Mouse (Mus musculus) adrenal gland, postnatal 14 days (tissue): Measurements from ENCODE around the gene Far1. TPM values are rescaled to one million over a fixed set of nuclear protein-coding genes. Genes with fewer than 3 reads are reported as not detected.
A peak's percentile ranks its signal among the peaks of the same experiment; 100 is the strongest.

Experiments
- DNase-seq: peaks from one replicate; pipeline ENCODE4 v3.0.0; 2021; ENCODE audit warnings: mixed read lengths
- long read RNA-seq, 2 experiments: library from polyadenylated mRNA; stranded (forward); transcript quantifications; one replicate each; pipeline ENCODE4 v2.0.0; 2021
- total RNA-seq: library from RNA; stranded (reverse); gene quantifications from 2 replicates; pipeline ENCODE4 v1.2.3, GENCODE M21; 2021

Far1 gene
- 50.2 and 58.3 TPM in 2 replicates for total RNA-seq
- long read RNA-seq, experiment 1, full-length matches to known transcripts = 10 of 14 reads
- long read RNA-seq, experiment 1, partial matches to known transcripts = 1 of 14 reads
- long read RNA-seq, experiment 1, other reads (novel, unspliced or antisense) = 3 of 14 reads
- long read RNA-seq, experiment 2, full-length matches to known transcripts = 8 of 14 reads
- long read RNA-seq, experiment 2, partial matches to known transcripts = 2 of 14 reads
- long read RNA-seq, experiment 2, other reads (novel, unspliced or antisense) = 4 of 14 reads

DNA sequence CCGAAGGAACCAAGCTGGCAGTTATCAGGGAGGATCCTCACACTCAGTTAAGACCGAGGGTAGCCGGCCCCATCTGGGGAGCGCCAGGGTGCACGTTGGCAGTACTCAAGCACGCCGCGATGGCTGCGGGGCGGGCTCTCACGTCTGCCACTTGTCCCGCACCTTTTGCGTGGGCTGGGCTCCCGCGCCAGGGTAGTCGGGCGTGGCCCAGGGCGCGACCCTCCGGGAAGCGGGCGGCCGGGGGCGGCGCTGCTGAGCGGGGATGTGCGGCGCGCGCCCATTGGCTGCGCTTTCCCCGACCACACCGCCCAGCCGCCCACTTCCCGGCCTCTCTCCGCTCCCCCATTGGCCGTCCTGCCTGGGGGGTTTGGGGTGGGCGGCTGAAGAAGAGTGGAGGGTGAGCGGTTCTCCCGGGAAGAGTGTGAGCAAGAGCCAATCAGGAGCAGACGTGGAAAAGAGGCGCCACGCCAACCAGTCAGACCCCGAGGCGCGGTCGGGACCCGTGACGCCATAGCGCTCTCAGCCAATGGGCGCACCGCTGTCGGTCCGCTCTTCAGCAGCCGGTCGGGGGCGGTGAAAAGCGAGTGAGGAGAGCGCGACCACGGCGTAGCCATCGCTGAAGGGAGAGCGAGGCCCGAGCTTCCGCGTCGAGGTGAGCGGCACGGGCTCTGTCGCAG, at the start of gene Far1:
Gene Far1 (plus strand): TSS at position 549 of the 677 bp plus-strand sequence.
- DNase-seq = peak; percentile 99

DNA sequence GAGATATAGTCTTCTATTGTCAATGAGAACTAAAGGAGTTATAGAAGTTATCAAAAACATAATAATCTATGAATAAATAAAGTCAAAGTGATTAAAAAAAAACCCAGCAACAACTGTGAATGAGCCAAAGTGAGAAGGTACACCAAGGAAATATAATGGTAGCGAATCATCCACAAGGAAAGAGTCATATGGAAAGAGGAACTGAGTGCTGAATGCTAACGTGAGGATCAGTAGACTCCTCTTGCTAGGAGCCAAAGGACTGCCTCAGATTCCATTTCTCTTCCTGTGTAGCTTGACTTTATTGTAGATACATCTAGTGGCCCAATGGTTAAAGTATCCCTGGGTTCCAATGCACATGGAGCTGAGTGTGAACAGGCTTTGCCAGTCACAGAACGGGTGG, 45.3 kb upstream of the Far1 start:
- DNase-seq = no peak

DNA sequence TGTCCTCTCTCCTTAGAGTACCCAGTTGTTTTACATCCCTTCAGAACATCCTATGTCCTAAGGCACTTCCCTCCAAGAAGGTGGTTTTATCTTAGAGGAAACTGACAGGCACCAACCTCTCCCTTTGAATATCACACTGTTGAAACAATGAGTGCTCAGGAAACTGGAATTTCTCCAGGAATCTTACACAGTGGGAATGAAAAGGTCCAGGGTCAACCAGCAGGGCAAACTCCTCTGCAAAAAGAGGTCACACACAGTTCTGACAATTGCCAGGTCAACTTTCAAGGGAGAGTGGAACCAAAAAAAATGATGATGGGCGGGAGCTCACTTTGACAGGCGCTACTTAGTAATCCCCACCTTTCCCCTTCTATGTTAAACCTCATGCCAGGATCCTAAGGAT, 43.0 kb upstream of the Far1 start:
- no peak for DNase-seq

DNA sequence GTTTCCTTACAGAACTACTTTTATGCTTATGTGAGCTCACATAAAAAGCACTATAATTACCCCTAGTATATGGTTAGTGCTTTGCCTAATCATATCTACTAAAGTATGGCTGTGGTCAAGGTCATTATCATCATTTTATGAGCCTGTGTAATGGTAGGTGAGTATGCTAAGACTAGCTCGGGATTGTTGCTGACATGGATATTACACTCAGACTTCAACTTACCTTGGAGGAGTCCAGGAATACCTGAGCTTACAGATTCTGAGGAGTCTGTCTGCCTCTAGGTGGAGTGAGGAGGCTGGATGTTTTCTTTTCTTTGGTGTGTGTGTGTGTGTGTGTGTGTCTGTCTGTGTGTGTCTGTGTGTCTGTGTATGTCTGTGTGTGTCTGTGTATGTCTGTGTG, 42.0 kb upstream of the Far1 start:
- DNase-seq = no peak

DNA sequence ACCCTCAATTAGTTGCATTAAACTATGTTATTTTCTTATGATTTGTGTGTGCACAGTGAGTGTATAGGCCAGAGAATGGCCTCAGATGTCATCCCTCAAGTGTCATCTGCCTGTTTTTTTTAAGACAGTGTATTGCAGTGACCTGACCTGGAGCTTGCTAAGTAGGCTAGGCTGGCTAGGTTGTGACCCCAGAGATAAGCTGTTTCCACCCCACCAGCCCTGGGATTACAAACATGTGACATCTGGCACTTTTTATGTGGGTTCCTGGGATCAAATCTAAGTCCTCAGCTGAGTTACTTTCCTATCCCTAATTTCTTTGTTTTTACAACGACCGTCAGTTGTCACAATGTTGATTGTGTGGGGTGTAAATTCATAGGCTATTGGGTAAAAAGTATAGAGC, 17.8 kb upstream of the Far1 start:
- no peak for DNase-seq

DNA sequence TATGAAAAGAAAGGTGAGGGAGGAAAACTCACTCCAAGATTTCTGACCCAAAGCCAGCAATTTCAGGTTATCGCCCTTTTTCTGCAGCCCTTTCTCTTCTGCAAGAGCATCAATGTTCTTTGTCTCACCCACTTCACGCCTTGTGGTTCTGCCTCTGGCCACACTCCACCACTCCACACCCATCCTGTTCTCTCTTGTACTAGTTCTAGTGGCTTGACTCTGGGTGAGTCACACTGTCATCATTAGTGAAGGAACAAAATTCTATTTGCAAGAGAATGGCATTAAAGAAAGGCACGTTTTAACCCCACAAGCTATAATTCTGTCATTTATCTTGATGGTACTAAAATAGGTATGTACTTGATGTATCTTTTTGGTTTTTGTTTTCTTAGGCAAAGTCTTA, 15.2 kb upstream of the Far1 start:
- DNase-seq = no peak

DNA sequence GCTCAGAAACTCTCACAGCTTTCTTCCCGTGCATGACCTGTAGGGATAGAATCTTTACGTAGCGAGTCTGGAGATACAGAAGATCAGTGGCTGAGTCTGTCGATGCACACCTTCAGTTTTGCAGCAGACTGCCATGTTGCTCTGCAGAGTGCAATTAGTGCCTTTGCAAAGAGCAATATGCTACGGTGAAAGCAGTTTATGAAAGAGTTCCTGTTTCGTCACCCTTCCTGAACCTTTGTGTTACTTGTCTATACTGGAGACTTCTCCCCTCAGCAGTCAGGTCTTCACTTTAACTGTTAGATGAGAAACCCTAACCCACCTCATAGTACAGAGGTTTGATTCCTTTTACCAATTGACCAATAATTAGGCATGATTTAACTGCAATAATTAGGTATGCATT, 13.8 kb upstream of the Far1 start:
- no peak for DNase-seq

DNA sequence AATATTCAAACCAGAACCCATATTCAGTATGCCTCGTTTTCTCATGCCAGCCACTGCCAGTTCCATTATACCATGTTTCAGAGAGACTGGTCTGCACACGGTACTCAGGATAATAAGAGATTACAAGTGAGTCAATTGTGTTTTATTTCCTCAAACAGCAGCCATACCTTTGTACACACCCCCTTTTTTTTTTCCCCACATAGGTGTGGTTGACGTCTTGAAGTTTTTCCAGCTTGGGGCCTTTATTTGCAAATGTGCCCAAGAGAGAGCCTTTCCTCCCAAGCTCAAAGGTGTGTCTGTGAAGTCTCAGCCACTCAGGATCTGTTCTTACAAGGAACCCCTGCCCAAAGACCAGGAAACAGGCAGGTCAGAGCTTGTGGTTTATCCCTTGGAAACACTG, 11.2 kb upstream of the Far1 start:
- no peak for DNase-seq

DNA sequence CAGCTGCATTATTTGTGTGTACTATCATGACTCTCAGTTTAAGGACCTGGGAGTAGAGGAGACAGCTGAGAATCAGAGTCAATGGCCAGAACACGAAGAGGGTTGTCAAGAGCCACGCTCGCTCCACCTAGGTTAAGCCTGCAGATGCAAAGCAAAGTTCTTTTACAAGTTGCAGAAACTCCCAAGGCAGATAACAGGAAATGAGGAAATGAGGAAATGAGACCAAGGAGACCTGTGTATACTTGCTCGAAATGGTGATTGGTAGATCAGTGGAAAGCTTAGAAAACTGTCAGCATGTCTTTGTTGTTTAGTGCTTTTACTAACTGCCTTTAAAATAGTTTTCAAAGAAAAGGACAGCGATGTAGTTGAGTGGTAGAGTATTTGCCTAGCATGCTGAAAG, 8.6 kb upstream of the Far1 start:
- DNase-seq = no peak

DNA sequence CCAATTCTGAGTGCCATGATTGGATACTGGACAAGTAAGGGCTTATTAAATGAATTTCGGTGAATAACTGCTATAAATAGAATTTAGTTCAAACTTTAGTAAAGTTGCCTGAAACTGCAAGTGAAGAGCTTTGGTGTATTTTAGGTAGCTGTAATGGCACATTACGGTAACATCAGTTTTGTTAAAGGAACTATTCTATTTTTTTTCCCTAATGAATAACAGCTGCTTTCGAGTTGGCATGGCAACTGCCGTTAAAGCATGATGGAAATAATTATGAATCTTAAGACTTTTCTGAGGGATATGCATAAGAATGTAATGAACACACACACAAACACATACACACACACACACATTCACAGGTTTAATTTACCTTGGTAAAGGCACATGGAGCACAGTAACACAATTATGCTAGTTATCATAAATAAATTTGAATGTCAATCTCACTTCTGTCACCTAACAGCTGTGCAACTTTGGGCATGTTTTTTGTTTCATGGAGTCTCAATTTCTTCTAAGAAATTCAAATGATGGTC, 8.1 kb upstream of the Far1 start:
- DNase-seq = no peak

DNA sequence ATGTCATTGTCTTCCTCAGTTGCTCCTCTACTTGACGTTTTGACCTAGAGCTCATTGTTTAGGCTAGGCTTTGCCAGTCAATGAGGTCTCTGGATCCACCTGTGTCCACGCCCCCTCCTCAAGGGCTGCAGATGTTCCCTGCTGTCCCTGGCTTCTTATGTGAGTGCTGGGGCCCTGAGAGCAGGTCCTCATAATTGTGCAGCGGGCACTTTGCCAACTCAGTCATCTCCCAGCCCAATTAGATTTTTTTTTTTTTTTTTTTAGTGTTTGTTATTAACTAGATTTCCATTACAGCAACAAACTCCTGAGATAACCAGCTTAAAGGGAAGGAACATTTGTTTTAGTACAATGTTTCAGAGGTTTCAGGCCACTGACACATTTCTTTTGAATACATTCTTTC, 5.8 kb upstream of the Far1 start:
- no peak for DNase-seq

DNA sequence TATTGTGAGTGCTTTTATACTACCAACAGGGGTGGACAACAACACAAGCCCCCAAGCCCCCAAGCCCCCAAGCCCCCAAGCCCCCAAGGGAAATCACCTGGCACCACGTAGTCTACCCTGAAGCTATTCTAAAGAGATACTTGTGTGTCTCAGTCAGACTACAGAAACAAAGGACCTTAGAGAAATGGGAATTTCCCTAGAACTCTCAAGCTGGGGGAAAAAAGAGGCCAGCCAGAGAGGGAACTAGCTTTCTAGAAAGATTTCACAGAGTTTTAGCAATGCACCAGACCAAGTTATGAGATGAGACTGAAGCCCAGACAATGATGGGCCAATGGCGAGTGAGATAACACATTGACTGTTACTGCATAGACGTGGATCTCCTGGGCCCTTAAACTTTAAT, 2.2 kb upstream of the Far1 start:
- DNase-seq = no peak

DNA sequence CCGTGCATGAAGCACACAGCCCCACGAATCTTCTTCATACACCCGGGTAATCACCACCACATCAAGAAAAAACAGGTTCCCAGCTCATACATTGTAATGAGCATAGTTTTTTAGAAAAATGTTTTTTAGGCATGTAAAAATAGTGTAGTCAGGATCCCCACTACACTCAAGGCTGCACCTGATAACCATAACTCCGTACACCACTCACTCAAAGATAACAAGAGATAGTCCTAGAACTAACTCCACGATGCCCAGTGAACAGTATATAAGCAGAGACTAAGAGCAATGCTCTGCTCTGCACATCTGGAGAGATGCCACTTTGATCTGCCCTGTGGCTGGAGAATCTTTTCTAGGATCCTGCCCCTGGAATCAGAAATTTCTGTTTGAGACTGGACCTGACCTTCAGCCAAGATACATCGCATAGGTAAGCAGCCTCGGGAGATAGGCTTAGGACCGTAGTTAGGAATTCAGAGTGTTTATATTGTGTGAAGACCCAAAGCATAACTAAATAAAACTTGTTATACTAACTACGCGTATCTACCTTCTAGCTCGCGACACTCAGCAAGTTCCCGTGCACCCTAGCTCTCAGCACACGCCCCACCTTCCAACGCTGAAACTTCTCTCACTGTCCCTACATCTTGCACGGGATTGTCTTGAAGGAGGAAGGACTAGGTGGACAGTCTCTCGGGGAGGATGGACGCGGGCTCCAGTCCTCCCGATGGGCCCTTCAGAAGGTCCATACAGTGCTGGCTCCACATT, 928 bp upstream of the Far1 start:
- DNase-seq = no peak

DNA sequence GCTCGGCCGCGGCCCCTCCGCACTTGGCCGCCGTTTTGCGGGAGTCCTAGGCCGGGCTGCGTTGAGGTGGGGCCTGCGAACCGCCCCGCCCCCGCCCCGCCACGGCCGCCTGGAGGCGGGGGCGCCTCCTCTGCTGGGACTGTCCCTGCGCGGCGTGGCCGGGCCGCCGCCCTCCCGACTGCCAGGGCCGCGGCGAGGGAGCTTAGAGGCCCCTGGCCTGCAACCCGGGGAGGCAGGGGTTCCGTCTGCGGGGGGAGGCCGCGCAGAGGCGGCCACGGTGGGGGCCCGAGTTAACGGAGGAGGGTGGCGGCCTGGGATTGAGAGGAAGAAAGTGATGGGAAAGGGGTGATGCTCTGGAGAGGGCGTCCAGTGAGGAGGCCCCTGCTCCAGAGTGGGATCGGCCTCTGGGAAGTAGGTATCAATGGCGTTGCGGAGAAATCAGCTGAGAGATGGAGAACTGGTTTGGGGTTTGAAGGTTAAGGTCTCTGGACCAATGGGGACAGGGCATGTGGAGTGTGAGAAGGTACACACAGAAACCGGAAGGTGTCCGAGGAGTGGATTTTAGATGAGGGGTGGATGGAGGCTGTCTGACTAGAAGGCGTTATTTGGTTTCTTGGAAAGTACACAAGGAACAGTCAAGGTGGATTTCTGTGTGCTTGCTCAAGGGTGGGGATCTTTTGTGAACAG, 472 bp downstream of the Far1 start:
- DNase-seq = no peak

DNA sequence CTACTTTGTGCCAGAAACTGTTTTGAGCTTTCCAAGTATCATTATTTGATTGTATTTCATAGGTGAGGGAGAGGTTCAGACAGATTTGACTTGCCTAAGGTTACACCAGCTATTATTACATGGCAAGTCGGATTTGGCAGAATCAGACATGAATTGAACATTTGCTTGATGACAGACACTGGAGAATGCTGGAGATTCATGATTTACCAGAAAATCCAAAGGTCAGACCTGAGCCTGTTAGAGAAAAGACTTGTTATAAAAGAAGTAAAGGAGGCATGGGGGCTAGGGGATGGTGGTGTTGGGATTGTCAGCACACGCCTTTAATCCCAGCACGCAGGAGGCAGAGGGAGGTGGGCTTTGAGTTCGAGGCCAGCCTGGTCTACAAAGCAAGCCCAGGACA, 2.2 kb downstream of the Far1 start:
- DNase-seq = no peak

DNA sequence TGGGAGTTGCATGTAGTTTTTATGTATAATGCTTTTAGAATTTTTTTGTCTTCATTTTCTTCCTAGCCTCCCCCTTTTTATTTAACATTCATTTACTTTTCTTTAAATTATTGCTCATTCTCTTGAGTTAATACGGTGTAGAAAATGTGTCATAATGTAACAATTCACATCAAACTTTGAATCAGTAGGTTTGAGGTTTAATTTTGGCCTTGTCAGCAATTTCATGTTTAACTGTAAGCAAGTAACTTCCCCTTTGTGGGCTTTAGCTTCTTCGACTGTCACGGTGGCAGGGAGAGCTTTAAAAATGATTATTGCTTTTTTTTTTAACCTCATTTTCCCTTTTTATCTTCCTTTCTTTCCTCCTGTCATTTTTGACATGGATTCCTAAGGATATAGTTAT, 4.8 kb downstream of the Far1 start:
- no peak for DNase-seq

DNA sequence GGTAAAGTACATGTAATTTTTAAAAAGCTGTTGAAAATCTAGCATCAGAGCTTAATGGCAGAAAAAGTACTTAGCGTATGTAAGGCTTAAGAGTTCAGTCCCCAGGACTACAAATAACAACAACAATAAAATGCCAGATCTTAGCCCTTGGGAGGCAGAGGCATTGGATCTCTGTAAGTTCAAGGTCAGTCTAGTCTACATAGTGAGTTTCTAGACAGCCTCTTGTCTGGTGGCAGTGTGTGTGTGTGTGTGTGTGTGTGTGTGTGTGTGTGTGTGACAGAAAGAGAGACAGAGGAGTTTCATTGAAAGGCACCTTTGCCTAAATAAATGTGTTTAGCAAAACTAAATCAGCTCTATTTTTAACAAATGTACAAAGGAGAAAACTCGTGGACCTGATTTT, 5.3 kb downstream of the Far1 start:
- DNase-seq = peak; percentile 28

DNA sequence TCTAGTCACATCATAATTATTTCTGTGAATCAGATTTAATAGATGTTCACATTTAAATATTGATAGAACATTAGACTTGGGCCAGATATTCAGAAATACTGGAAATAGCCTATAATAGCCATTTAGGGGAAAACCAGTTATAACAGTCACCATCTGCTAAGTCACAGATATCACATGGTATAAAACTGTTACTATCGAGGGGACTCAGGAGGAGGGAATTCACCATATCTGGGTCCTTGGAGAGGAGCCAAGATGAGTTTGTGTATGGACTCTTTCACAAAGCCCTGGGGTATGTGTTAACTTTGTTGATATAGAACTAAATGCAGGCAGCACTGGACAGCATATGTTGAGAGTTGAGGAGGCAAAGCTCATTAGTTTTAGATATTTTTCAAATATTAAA, 29.5 kb downstream of the Far1 start:
- no peak for DNase-seq

DNA sequence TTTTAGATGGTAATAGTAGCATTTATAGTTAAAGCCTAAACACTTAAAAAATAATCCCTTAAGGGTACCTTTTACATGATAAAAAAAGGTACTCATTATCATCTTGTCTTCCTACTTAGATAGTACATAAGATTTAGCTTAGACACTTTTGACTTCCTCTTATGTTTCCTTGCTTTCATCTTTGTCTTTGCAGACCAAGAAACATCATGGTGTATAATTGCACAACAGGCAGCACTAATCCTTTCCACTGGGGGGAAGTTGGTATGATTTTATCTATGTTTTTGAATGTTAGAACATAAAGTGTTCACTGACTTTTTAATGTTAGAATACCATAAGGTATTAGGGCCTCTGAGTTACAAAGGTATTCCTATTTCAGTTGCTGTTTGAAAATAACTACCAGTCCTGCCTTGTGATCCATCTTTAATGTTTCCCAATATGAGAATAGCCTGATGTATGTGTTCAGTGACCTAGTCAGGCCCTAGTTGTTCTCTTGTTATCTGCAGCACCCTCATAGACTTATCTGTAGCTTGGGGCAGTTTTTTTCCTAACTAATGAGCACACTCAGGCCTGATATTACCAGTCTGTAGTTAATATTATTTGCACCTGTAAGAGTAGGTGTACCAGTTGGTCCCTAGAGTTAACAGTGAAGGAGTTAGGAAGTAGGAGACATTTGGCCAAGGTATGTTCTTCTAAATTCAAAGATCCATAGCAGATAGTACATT, 38.3 kb downstream of the Far1 start:
- no peak for DNase-seq

DNA sequence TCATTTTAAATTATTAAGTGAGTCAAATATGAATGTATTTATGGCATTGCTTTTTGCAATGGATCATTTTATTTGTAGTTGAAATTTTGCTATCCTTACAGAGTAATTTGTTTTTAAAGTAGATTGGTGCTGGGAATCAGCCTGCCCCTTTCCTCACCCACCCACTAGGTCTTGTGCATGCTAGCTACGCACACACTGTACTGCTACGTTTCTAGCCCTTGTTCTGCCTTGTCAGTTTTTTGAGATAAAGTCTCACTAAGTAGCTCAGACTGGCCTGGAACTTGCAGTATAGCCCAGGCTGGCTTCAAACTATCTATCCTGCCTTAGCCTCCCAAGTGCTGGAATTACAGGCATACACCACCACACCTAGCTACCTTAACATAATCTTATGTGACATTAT, 38.9 kb downstream of the Far1 start:
- DNase-seq = no peak

DNA sequence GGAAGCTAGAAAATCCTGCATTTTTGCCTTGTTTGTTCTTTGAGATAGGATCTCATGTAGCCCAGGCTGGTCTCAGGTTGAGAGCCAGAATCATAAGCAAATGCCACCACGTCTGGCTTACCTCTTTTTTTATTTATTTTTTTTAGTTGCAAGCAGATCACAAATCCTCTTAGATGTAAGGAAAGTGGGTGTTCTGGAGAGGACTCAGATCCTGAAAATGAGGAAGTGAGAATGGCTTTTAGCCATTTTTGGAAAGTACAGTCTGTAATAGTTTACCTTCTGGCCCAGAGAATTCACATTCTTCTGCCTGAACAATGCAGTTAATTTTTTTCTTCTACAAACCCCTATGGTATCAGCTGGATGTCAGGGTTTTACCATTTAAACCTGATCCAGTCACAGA, 42.5 kb downstream of the Far1 start:
- no peak for DNase-seq

DNA sequence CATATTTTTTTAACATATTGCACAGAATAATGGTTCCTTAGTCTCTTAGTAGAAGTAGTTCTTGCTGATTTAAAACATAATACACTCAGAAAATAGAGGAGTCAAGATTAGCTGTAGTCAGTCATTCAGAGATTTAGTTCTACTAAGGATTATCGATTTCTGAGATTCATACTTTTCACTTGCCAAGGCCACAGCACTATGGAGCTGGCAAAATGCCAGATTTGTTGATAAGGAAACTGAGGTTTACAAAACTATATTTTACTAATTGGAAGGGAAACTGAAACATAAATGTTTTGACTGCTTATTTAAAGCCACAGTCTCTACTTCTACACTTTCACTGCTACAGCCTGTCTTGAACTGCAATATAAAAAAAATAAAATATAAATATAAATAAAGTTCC, 53.3 kb downstream of the Far1 start:
- no peak for DNase-seq
